Mouse (Mus musculus): ENCODE results near the gene Dock9. TPM values are rescaled to one million over a fixed set of nuclear protein-coding genes. Genes with fewer than 3 reads are reported as not detected.

Gene Dock9
- polyA plus RNA-seq, 1 experiment from 2014 or later, result 15.8 TPM

- ATAC-seq, result no peak
Observed at GRCm38 (mm10) chr14:121785394-121785793, 12.2 kb downstream of the Dock9 start.

GRCm38 (mm10) chr14:121780942-121781531 lies 16.6 kb downstream of the Dock9 start:
- no peak for ATAC-seq
- Histone ChIP-seq H3K9me3 (ENCODE audit: control insufficient read depth, low read length) (no peaks in the 10 kb centered on the region), H3K27me3 (replicated peaks; ENCODE audit: control insufficient read depth, insufficient read depth, low read length) (no peaks in the 10 kb centered on the region), H3K36me3 (ENCODE audit: control insufficient read depth, insufficient read depth) (no peaks in the 10 kb centered on the region), H3K4me2 (ENCODE audit: low read length) (no peak overlapping the region), H3K9ac (replicated peaks; ENCODE audit: low read depth, low read length) (no peak overlapping the region), H3K4me3 (replicated peaks; ENCODE audit: low read length) (no peak overlapping the region), H3K4me1 (replicated peaks; ENCODE audit: control insufficient read depth, insufficient read depth, low read length) (no peaks in the 10 kb centered on the region), H3K27ac (ENCODE audit: low read length) (no peak overlapping the region)
- 54% methylated on average over 12 of the region's 12 CpGs for WGBS

More at GRCm38 (mm10) chr14:121785394-121785793, 12.2 kb downstream of the Dock9 start:
- H3K27me3 ChIP-seq (replicated peaks; ENCODE audit: control insufficient read depth, insufficient read depth, low read length), result no peaks in the 10 kb centered on the region
- no peaks in the 10 kb centered on the region for H3K4me1 ChIP-seq (replicated peaks; ENCODE audit: control insufficient read depth, insufficient read depth, low read length)
- H3K27ac ChIP-seq (ENCODE audit: low read length), result no peak overlapping the region
- H3K4me2 ChIP-seq (ENCODE audit: low read length), result no peak overlapping the region
- H3K9ac ChIP-seq (replicated peaks; ENCODE audit: low read depth, low read length), result no peak overlapping the region
- H3K4me3 ChIP-seq (replicated peaks; ENCODE audit: low read length), result no peak overlapping the region
- H3K36me3 ChIP-seq (ENCODE audit: control insufficient read depth, insufficient read depth), result no peaks in the 10 kb centered on the region
- H3K9me3 ChIP-seq (ENCODE audit: control insufficient read depth, low read length), result no peaks in the 10 kb centered on the region
- WGBS, result 85% methylated on average over 1 of the region's 1 CpGs

- H3K4me1 ChIP-seq (replicated peaks; ENCODE audit: control insufficient read depth, insufficient read depth, low read length), result no peaks in the 10 kb centered on the region
- H3K9ac ChIP-seq (replicated peaks; ENCODE audit: low read depth, low read length), result no peak overlapping the region
- no peaks in the 10 kb centered on the region for H3K9me3 ChIP-seq (ENCODE audit: control insufficient read depth, low read length)
- no peak overlapping the region for H3K4me2 ChIP-seq (ENCODE audit: low read length)
- H3K27me3 ChIP-seq (replicated peaks; ENCODE audit: control insufficient read depth, insufficient read depth, low read length), result no peaks in the 10 kb centered on the region
- no peak for ATAC-seq
- no peak overlapping the region for H3K27ac ChIP-seq (ENCODE audit: low read length)
- H3K36me3 ChIP-seq (ENCODE audit: control insufficient read depth, insufficient read depth), result no peaks in the 10 kb centered on the region
- H3K4me3 ChIP-seq (replicated peaks; ENCODE audit: low read length), result no peak overlapping the region
- WGBS, result 78% methylated on average over 11 of the region's 11 CpGs
Observed at GRCm38 (mm10) chr14:121780144-121780913, 17.3 kb downstream of the Dock9 start.

GRCm38 (mm10) chr14:121779620-121780019 lies 18.0 kb downstream of the Dock9 start:
- 91% methylated on average over 3 of the region's 3 CpGs for WGBS
- Histone ChIP-seq H3K9me3 (ENCODE audit: control insufficient read depth, low read length) (no peaks in the 10 kb centered on the region), H3K36me3 (ENCODE audit: control insufficient read depth, insufficient read depth) (no peaks in the 10 kb centered on the region), H3K4me2 (ENCODE audit: low read length) (no peak overlapping the region), H3K27me3 (replicated peaks; ENCODE audit: control insufficient read depth, insufficient read depth, low read length) (no peaks in the 10 kb centered on the region), H3K9ac (replicated peaks; ENCODE audit: low read depth, low read length) (no peak overlapping the region), H3K27ac (ENCODE audit: low read length) (no peak overlapping the region), H3K4me3 (replicated peaks; ENCODE audit: low read length) (no peak overlapping the region), H3K4me1 (replicated peaks; ENCODE audit: control insufficient read depth, insufficient read depth, low read length) (no peaks in the 10 kb centered on the region)
- ATAC-seq, result no peak

GRCm38 (mm10) chr14:121777279-121777831 lies 20.3 kb downstream of the Dock9 start:
- Histone ChIP-seq H3K4me1 (replicated peaks; ENCODE audit: control insufficient read depth, insufficient read depth, low read length) (no peaks in the 10 kb centered on the region), H3K4me2 (ENCODE audit: low read length) (no peak overlapping the region), H3K27me3 (replicated peaks; ENCODE audit: control insufficient read depth, insufficient read depth, low read length) (no peaks in the 10 kb centered on the region), H3K27ac (ENCODE audit: low read length) (no peak overlapping the region), H3K4me3 (replicated peaks; ENCODE audit: low read length) (no peak overlapping the region), H3K9me3 (ENCODE audit: control insufficient read depth, low read length) (no peaks in the 10 kb centered on the region), H3K36me3 (ENCODE audit: control insufficient read depth, insufficient read depth) (no peaks in the 10 kb centered on the region), H3K9ac (replicated peaks; ENCODE audit: low read depth, low read length) (no peak overlapping the region)
- WGBS, result 91% methylated on average over 4 of the region's 4 CpGs
- no peak for ATAC-seq

GRCm38 (mm10) chr14:121776749-121777148 lies 20.9 kb downstream of the Dock9 start:
- H3K27me3 ChIP-seq (replicated peaks; ENCODE audit: control insufficient read depth, insufficient read depth, low read length), result no peaks in the 10 kb centered on the region
- no peaks in the 10 kb centered on the region for H3K9me3 ChIP-seq (ENCODE audit: control insufficient read depth, low read length)
- no peak overlapping the region for H3K4me2 ChIP-seq (ENCODE audit: low read length)
- 81% methylated on average over 4 of the region's 4 CpGs for WGBS
- no peak overlapping the region for H3K27ac ChIP-seq (ENCODE audit: low read length)
- no peak overlapping the region for H3K9ac ChIP-seq (replicated peaks; ENCODE audit: low read depth, low read length)
- no peak overlapping the region for H3K4me3 ChIP-seq (replicated peaks; ENCODE audit: low read length)
- no peaks in the 10 kb centered on the region for H3K36me3 ChIP-seq (ENCODE audit: control insufficient read depth, insufficient read depth)
- H3K4me1 ChIP-seq (replicated peaks; ENCODE audit: control insufficient read depth, insufficient read depth, low read length), result no peaks in the 10 kb centered on the region
- no peak for ATAC-seq

- H3K4me1 ChIP-seq (replicated peaks; ENCODE audit: control insufficient read depth, insufficient read depth, low read length), result no peaks in the 10 kb centered on the region
- no peak overlapping the region for H3K4me3 ChIP-seq (replicated peaks; ENCODE audit: low read length)
- 61% methylated on average over 11 of the region's 11 CpGs for WGBS
- no peaks in the 10 kb centered on the region for H3K36me3 ChIP-seq (ENCODE audit: control insufficient read depth, insufficient read depth)
- no peaks in the 10 kb centered on the region for H3K27me3 ChIP-seq (replicated peaks; ENCODE audit: control insufficient read depth, insufficient read depth, low read length)
- no peaks in the 10 kb centered on the region for H3K9me3 ChIP-seq (ENCODE audit: control insufficient read depth, low read length)
- H3K27ac ChIP-seq (ENCODE audit: low read length), result no peak overlapping the region
- no peak overlapping the region for H3K4me2 ChIP-seq (ENCODE audit: low read length)
- peak; percentile 70 for ATAC-seq
- no peak overlapping the region for H3K9ac ChIP-seq (replicated peaks; ENCODE audit: low read depth, low read length)
Observed at GRCm38 (mm10) chr14:121762021-121762452, 35.6 kb downstream of the Dock9 start.

GRCm38 (mm10) chr14:121760403-121760802 lies 37.2 kb downstream of the Dock9 start:
- Histone ChIP-seq H3K9me3 (ENCODE audit: control insufficient read depth, low read length) (no peaks in the 10 kb centered on the region), H3K27me3 (replicated peaks; ENCODE audit: control insufficient read depth, insufficient read depth, low read length) (no peaks in the 10 kb centered on the region), H3K27ac (ENCODE audit: low read length) (no peak overlapping the region), H3K4me2 (ENCODE audit: low read length) (no peak overlapping the region), H3K4me3 (replicated peaks; ENCODE audit: low read length) (no peak overlapping the region), H3K36me3 (ENCODE audit: control insufficient read depth, insufficient read depth) (no peaks in the 10 kb centered on the region), H3K9ac (replicated peaks; ENCODE audit: low read depth, low read length) (no peak overlapping the region), H3K4me1 (replicated peaks; ENCODE audit: control insufficient read depth, insufficient read depth, low read length) (no peaks in the 10 kb centered on the region)
- WGBS, result 86% methylated on average over 5 of the region's 5 CpGs
- ATAC-seq, result no peak

GRCm38 (mm10) chr14:121754110-121754509 lies 43.5 kb downstream of the Dock9 start:
- no peaks in the 10 kb centered on the region for H3K36me3 ChIP-seq (ENCODE audit: control insufficient read depth, insufficient read depth)
- 48% methylated on average over 11 of the region's 11 CpGs for whole genome bisulfite sequencing
- no peak overlapping the region for H3K27ac ChIP-seq (ENCODE audit: low read length)
- H3K4me1 ChIP-seq (replicated peaks; ENCODE audit: control insufficient read depth, insufficient read depth, low read length), result no peaks in the 10 kb centered on the region
- no peak overlapping the region for H3K4me2 ChIP-seq (ENCODE audit: low read length)
- H3K4me3 ChIP-seq (replicated peaks; ENCODE audit: low read length), result no peak overlapping the region
- H3K9ac ChIP-seq (replicated peaks; ENCODE audit: low read depth, low read length), result no peak overlapping the region
- ATAC-seq, result no peak
- no peaks in the 10 kb centered on the region for H3K9me3 ChIP-seq (ENCODE audit: control insufficient read depth, low read length)
- H3K27me3 ChIP-seq (replicated peaks; ENCODE audit: control insufficient read depth, insufficient read depth, low read length), result no peaks in the 10 kb centered on the region

All from forebrain, embryonic 16.5 days (tissue).